Mouse (Mus musculus): ENCODE measurements at regions not wholly inside any gene's neighbourhood (a gene's known extent, or its start where the extent isn't known, plus 50 kb on each side); places are given as distances from the start of the nearest gene placed in this dataset.
A peak's percentile ranks its signal among the peaks of the same experiment; 100 is the strongest.

DNA sequence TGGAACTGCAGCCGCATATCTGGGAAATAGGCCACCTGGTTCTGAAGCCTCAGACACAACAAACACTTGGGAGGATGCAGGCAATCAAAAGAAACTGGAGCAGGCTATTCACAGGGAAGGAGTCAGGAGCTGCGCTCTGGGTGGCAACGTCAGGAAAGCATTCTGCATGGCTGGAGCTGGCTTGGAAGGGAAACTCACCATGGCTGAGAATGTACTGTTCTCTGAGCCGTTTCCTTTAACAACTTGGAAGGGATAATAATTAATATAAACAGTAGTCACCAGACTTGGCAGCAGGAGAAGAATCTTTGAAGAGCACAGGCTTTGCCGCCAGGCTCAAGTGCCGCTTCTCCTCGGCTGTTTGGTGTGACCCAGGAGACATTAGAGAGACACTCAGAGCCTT lies 434.5 kb downstream of the Tns3 start:
- intact Hi-C loops (cut with DNase I), result no loop called here
- DNase-seq, result no peak

DNA sequence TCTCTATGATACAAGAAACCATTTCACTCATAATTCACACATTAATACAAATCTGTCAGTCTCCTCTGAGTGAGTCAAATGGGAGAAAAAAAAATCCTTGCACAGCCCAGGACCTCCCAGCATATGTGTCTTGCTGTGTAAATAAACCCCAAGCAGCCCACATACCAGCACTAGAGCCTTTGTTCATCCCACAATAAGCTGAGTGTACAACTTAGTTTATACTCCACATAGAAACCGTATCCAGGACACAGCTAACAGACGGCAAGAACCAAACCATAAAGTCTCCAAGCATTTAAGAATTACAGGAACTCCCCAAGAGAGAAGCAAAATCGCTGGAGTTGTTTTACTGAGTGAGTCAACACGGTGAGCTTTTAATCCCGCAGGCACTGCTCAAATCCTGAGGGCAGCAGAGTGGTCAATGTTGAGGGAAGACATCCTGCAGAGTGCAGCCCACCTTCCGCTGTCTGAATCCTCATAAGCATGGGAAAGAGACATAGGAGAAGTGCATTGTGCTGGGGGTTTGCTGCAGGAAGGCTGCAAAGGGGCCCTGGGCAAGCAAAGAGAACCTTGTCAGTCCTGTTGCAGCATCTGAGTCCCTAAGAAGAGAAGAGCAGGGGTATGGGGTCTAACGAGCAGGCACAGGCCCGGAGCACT lies 436.4 kb downstream of the Tns3 start:
- no peak for DNase-seq
- intact Hi-C loops (cut with DNase I), result no loop called here

DNA sequence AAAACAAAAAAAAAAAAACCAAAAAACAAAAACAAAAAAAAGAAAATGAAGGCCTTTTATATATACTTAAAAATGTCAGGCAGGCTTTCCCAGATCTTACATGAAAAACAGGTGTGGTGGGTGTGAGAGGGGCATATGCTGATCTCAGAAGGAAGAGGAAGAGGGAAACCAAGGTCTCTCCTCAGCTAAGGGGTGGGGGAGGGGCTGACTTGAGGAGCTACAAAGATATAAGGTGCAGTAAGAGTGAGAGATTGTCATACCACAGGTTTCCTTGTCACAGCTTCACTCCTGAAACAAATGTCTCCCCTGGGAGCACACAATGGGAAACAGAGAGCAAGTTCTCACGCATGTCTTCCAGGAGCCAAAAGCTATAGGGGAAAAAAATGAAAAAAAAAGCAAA lies 440.0 kb downstream of the Tns3 start:
- no peak for DNase-seq
- intact Hi-C loops (cut with DNase I), result no loop called here

DNA sequence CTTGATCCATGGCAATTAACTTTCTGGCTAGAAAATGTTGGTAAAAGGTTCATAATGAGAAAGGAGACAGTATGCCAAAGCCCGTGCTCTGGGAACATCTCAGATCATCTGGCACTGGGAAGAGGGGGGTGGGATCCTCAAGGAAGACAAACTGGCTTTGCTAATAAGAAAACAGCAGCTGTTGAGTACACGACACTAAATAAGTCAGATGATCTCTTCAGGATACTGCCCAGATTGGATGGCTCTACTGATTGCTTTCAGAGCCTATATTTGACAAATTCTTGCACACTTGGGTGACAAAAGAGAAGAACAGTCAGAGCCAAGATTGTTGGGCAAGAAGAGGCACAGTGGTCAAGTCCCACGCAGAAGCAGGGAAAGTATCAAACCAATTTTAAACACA lies 443.7 kb downstream of the Tns3 start:
- DNase-seq, result no peak
- intact Hi-C loops (cut with DNase I), result no loop called here

DNA sequence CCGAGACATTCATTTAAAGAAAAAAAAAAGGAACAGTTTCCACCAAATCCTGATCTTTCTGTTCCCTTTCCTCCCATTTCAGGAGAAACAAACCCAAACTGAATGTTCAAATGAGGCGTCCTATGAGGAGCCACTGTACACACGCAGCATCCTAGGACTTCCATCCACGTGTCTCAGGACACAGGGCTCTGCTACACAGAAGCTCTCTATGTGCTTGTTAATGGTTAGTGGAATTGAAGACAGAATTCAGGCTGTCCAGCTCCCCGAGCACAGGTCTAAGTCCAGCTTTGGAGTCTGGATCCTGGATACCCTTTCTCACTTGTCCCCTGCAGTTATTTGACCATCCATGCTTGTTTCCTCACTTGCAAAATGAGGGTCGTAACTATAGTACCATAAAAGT lies 444.4 kb downstream of the Tns3 start:
- intact Hi-C loops (cut with DNase I), result loop anchor here (10.0 kb wide), 1 partner anchor 715 kb away; no protein-coding TSS in a partner anchor
- DNase-seq, result no peak

DNA sequence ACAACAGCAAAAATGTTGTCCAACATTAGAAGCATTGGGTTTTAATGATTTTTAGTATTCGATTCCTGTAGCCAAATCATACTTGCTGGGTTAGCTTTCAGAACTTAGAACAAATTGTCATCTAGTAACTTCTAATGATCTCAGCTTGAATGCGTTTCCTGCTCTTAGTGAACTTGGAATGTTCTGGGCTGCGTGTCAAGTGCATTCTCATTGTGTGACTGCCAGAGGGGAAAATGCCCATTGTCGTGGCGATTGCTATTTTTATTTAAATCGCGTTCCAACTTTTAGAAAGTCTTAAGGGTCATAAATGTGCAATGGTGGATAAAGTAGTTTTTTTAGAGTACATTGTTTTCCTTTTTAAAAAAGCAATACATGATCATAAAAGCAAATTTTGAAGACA lies 448.7 kb downstream of the Tns3 start:
- intact Hi-C loops (cut with DNase I), result loop anchor here (10.0 kb wide), 1 partner anchor 711 kb away; no protein-coding TSS in a partner anchor
- DNase-seq, result peak; percentile 79 to 80

DNA sequence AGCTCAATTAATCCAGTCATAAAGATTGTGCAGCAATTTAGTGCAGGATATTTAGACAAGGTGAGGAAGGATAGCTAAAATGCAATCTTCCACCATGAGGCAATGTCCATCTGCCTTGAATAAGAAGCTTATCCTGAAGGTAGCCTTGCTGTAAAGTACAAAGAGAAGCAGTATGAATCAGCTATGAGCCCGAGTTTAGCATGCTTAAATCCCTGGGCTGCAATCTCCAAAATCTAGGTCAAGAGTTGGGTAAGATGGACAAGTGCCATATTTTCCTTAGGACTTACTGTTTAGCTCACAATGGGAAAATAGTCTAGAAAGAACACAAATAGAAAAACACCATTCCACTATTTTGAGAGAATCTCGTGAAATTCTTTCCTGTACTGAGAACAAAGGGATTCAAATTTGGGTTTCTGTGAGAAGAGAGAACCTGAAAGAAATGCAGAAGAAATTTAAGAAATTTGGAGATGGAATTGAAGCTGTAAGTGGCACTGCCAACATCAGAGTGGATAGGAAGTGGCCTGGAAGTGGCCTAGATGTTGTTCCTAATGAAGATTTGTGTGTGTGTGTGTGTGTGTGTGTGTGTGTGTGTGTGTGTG lies 449.9 kb downstream of the Tns3 start:
- DNase-seq, result no peak
- intact Hi-C loops (cut with DNase I), result loop anchor here (5.0 to 10.0 kb wide), 2 partner anchors 142 to 710 kb away; no protein-coding TSS in a partner anchor

DNA sequence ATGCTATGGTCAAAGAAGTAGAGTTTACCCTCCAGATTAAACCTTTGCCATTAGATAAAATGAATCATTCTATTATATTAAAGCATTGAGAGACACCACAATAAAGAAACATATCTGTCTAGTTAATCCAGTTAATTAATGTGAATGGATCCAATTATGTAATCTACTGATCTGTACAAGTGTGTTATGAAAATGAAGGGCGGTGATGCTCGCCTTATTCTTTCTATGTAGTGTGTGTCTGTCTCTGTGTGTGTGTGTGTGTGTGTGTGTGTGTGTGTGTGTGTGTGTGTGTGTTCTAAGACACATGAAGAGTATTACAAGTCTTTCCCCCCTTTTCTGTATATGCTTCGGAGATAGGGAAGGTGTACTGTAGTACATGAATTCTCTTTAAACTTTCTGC lies 451.2 kb downstream of the Tns3 start:
- no peak for DNase-seq
- intact Hi-C loops (cut with DNase I), result loop anchor here (5.0 to 10.0 kb wide), 2 partner anchors 141 to 708 kb away; no protein-coding TSS in a partner anchor

DNA sequence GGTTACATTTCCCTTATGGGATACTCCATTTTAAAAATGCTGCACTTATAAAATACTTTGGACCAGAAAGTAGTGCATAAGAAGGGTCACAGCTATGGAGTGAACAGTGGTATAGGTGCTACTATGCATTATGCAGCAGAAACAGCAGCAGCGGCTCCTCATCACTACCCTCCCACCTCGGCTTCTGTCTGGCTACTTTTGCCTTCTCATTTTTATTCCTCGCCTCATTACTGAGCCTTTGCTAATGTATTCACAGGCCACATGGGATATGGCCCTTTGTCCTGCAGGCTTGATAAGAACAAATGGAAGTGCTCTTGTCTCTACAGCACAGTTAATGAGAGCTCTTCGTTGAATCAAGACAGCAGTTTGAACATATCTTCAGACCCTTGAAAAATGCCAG lies 451.6 kb downstream of the Tns3 start:
- DNase-seq, result no peak
- intact Hi-C loops (cut with DNase I), result loop anchor here (5.0 to 10.0 kb wide), 2 partner anchors 140 to 708 kb away; no protein-coding TSS in a partner anchor

DNA sequence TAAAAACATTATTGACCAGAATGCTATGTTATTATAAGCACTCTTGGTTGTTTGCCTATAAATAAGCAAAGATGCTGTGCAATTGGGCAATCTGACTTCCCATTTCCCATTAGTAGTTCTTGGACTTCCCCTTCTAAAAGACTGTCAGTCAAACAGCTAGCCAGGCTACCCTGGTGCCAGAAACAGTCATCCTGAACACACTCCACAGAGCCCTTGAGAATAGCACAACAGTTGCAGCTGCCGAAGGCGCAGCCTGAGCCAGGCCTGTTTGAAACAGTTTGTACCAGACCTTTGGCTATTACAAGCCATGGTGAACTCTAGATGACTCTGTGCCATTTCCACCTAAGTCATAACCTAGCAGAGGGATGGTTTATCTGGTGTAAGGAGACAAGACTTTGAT lies 455.3 kb downstream of the Tns3 start:
- intact Hi-C loops (cut with DNase I), result no loop called here
- DNase-seq, result peak; percentile 59

DNA sequence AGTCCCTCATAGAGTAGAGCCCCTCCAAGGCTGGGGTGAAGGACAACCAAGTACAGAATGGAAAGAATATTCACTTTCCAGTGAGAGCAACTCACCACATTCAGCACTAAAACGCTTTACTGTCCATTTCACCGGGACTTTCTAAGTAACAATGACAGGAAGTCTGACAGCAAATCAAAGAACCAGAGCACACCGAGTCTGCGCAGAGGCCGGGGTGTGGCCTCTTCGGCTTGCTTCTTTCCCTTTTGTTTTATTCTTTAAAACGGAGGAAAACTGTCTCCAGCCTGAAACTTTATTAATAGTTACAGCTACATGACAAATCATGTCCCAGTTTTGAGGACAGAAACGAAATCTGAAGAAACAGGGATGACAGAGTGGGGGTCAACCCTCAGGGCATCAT lies 465.0 kb downstream of the Tns3 start:
- intact Hi-C loops (cut with DNase I), result no loop called here
- DNase-seq, result no peak

Data from heart, postnatal 10 days (tissue).